Mouse (Mus musculus) ES-Bruce4 (cell line): Measurements from ENCODE around the gene Lrrc3c.

Experiments
- CTCF ChIP-seq: IDR thresholded peaks from one replicate; pipeline ENCODE4 v1.8.1; 2011; ENCODE audit warnings: low read depth, low read length
- EP300 ChIP-seq: IDR thresholded peaks from 2 replicates; pipeline ENCODE4 v1.6.1; 2011; ENCODE audit warnings: low read depth, low read length; ENCODE audit not compliant: insufficient read depth
- POLR2A ChIP-seq: IDR thresholded peaks from one replicate; pipeline ENCODE4 v1.8.1; 2011; ENCODE audit warnings: low read length; ENCODE audit not compliant: insufficient read depth

DNA sequence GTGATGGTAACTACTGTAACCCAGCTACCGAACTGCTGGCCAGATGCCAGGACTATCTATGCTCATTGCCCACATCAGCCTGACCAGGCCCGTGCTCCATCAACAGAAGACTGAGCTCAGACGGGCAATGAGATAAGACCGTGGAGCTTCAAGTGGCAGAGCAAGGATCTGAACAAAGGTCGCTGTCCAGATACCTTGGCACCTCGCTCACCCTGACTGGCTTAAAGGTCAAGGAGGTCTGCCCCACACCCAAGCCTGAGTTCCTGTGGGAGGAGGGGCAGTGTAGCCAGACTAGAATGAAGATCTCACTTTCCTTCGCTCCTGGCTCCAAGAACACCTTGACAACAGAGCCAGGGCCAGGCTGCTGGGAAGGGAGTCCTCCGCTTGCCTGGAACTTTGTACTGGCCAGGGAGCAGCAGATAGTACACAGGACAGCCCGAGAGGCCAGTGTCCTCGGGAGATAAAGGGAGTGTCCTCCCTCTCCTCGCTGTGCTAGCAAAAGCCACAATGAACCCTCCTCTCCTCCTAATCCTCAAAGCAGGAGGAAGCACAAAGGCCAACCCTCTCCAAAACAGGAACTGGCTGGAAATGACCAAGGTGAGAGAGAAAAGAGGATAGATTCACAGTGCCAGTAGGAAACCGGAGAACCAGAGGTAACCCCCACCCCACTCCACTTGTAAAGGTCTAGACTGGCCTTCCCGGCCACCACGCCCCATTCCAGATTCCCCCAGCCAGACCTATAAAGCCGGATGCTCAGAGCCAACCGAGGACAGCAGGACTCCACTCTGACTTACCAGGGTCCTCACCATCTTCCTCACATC is 17.6 kb upstream of the Lrrc3c start:
- TF ChIP-seq POLR2A (no peak), CTCF (no peak), EP300 (no peak)
